Mouse (Mus musculus): ENCODE measurements at regions not wholly inside any gene's neighbourhood (a gene's known extent, or its start where the extent isn't known, plus 50 kb on each side); places are given as distances from the start of the nearest gene placed in this dataset.

DNA sequence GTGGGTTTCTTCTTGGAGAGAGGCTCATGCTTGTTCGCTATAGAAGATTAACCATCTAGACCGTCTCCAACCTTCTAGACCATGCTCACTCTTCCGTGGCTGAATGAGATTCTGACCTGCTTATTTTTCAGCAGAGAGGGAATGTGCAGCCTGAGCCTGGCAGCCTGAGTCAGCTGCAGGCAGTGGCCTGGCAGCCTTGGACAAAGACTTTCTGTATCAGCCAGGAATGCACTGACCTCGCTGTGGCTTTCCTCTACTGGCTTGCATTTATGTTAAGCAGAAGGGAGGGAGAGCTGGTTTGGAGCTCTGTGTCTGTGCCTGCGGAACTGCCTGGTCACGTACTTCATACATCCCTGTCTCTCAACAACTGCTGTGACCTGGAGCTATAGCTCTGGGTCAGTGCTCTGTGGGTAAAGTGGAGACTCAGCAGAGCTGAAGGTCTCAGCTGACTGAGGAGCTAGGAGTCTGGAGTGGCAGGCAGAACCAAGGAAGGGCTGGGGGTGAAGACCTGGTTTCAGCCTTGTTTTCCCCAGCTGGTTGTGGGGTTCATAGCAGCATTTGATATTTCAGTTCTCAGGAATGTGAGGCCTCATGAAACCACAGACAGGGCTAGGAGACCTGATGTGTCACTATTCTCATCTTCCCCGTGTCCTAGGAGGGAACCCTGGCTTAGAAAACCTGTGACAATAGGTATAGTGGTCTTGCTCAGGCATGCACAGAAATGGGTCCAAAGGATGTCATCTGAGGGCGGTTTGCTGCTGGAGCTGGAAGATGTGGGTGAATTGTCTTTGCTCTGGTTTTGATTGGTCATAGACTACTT lies 207.2 kb upstream of the Ncam1 start:
- no peaks in the 10 kb centered on the region for H3K4me1 ChIP-seq (ENCODE audit: control insufficient read depth, insufficient read depth, low read length)
- H3K4me3 ChIP-seq (ENCODE audit: low read depth, low read length): no peak overlapping the region
- 57% methylated on average over 8 of the region's 8 CpGs for WGBS
- H3K27ac ChIP-seq (ENCODE audit: low read depth, low read length): no peak overlapping the region
- H3K9ac ChIP-seq (ENCODE audit: low read length): no peak overlapping the region
- no peaks in the 10 kb centered on the region for H3K36me3 ChIP-seq (ENCODE audit: control insufficient read depth, insufficient read depth, low read length)
- no peaks in the 10 kb centered on the region for H3K9me3 ChIP-seq (replicated peaks; ENCODE audit: control insufficient read depth, low read length)
- DNase-seq (ENCODE audit: low spot score) (peak; percentile 29), ATAC-seq (no peak)
- no peaks in the 10 kb centered on the region for H3K27me3 ChIP-seq (replicated peaks; ENCODE audit: control insufficient read depth, insufficient read depth, low read length)
- no peak overlapping the region for H3K4me2 ChIP-seq (ENCODE audit: low read length)

DNA sequence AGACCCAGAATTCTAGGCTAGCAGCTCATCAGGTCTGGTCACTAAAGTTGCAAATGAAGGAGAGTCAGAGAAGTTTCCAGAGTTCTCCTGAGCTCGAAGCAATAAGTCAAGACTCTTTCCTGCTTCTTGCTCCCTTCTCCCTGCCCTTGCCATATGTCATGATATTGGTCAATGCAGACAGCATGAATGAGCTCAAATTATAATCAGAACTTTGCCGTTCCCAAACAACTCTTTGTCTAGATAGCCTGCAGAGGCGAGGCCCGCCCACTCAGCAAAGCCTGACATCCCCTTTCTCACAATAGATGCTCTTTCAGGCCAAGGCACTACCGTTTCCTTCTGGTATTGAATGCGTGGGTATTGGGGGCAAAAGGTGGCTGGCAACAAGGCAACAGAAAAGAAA lies 204.0 kb upstream of the Ncam1 start:
- no peak overlapping the region for H3K4me2 ChIP-seq (ENCODE audit: low read length)
- no peaks in the 10 kb centered on the region for H3K9me3 ChIP-seq (replicated peaks; ENCODE audit: control insufficient read depth, low read length)
- H3K27ac ChIP-seq (ENCODE audit: low read depth, low read length): no peak overlapping the region
- no peak for DNase-seq (ENCODE audit: low spot score)
- no peak overlapping the region for H3K4me3 ChIP-seq (ENCODE audit: low read depth, low read length)
- no peaks in the 10 kb centered on the region for H3K27me3 ChIP-seq (replicated peaks; ENCODE audit: control insufficient read depth, insufficient read depth, low read length)
- no peaks in the 10 kb centered on the region for H3K4me1 ChIP-seq (ENCODE audit: control insufficient read depth, insufficient read depth, low read length)
- H3K36me3 ChIP-seq (ENCODE audit: control insufficient read depth, insufficient read depth, low read length): no peaks in the 10 kb centered on the region
- WGBS: 70% methylated on average over 6 of the region's 6 CpGs
- ATAC-seq: no peak
- no peak overlapping the region for H3K9ac ChIP-seq (ENCODE audit: low read length)

- Histone ChIP-seq H3K27me3 (replicated peaks; ENCODE audit: control insufficient read depth, insufficient read depth, low read length) (no peaks in the 10 kb centered on the region), H3K4me1 (ENCODE audit: control insufficient read depth, insufficient read depth, low read length) (no peaks in the 10 kb centered on the region), H3K9me3 (replicated peaks; ENCODE audit: control insufficient read depth, low read length) (peaks cover 6% of the 10 kb centered on the region; the same call in 1 of the 2 replicates), H3K4me3 (ENCODE audit: low read depth, low read length) (no peak overlapping the region), H3K27ac (ENCODE audit: low read depth, low read length) (no peak overlapping the region), H3K4me2 (ENCODE audit: low read length) (no peak overlapping the region), H3K36me3 (ENCODE audit: control insufficient read depth, insufficient read depth, low read length) (no peaks in the 10 kb centered on the region), H3K9ac (ENCODE audit: low read length) (no peak overlapping the region)
- WGBS: 77% methylated on average over 13 of the region's 13 CpGs
- ATAC-seq: no peak
- DNase-seq (ENCODE audit: low spot score): peak; percentile 30
Observed at GRCm38 (mm10) chr9:50000497-50001404, 202.0 kb upstream of the Ncam1 start.

GRCm38 (mm10) chr9:49999970-50000369 lies 201.2 kb upstream of the Ncam1 start:
- 87% methylated on average over 1 of the region's 1 CpGs for WGBS
- no peaks in the 10 kb centered on the region for H3K4me1 ChIP-seq (ENCODE audit: control insufficient read depth, insufficient read depth, low read length)
- no peaks in the 10 kb centered on the region for H3K27me3 ChIP-seq (replicated peaks; ENCODE audit: control insufficient read depth, insufficient read depth, low read length)
- no peak overlapping the region for H3K4me2 ChIP-seq (ENCODE audit: low read length)
- no peaks in the 10 kb centered on the region for H3K36me3 ChIP-seq (ENCODE audit: control insufficient read depth, insufficient read depth, low read length)
- no peak overlapping the region for H3K9ac ChIP-seq (ENCODE audit: low read length)
- H3K9me3 ChIP-seq (replicated peaks; ENCODE audit: control insufficient read depth, low read length): peaks cover 14% of the 10 kb centered on the region; the same call in 1 of the 2 replicates
- H3K27ac ChIP-seq (ENCODE audit: low read depth, low read length): no peak overlapping the region
- ATAC-seq (no peak), DNase-seq (ENCODE audit: low spot score) (no peak)
- H3K4me3 ChIP-seq (ENCODE audit: low read depth, low read length): no peak overlapping the region

DNA sequence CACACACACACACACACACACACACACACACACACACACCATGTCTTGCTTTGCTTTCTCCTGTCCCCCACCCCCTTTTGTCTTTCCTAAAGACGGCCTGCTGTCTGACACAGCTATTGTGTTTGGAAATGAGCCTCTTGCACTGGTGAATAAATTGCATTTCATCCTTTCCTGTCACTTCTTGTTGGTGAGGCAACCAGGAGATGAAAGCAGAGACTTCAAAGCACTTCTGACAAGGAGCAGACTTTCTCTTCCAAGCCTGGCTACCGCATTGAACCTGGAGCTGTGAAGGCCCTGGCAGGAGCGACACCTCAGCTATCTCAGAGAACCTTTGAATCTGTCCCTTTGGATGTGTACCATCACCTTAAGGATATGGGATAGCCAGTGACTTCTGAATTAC lies 199.4 kb upstream of the Ncam1 start:
- Histone ChIP-seq H3K9me3 (replicated peaks; ENCODE audit: control insufficient read depth, low read length) (peaks cover 17% of the 10 kb centered on the region; the same call in 1 of the 2 replicates), H3K4me3 (ENCODE audit: low read depth, low read length) (no peak overlapping the region), H3K4me1 (ENCODE audit: control insufficient read depth, insufficient read depth, low read length) (no peaks in the 10 kb centered on the region), H3K27me3 (replicated peaks; ENCODE audit: control insufficient read depth, insufficient read depth, low read length) (no peaks in the 10 kb centered on the region), H3K27ac (ENCODE audit: low read depth, low read length) (no peak overlapping the region), H3K36me3 (ENCODE audit: control insufficient read depth, insufficient read depth, low read length) (no peaks in the 10 kb centered on the region), H3K9ac (ENCODE audit: low read length) (no peak overlapping the region), H3K4me2 (ENCODE audit: low read length) (no peak overlapping the region)
- no peak for ATAC-seq
- DNase-seq (ENCODE audit: low spot score): no peak
- WGBS: 58% methylated on average over 3 of the region's 3 CpGs

GRCm38 (mm10) chr9:49989464-49990271 lies 190.9 kb upstream of the Ncam1 start:
- no peaks in the 10 kb centered on the region for H3K9me3 ChIP-seq (replicated peaks; ENCODE audit: control insufficient read depth, low read length)
- no peaks in the 10 kb centered on the region for H3K27me3 ChIP-seq (replicated peaks; ENCODE audit: control insufficient read depth, insufficient read depth, low read length)
- peak overlapping the region; percentile 27; the same call in 1 of the 2 replicates for H3K4me2 ChIP-seq (ENCODE audit: low read length)
- WGBS: 26% methylated on average over 14 of the region's 14 CpGs
- no peak overlapping the region for H3K4me3 ChIP-seq (ENCODE audit: low read depth, low read length)
- H3K27ac ChIP-seq (ENCODE audit: low read depth, low read length): peak overlapping the region; percentile 82
- H3K36me3 ChIP-seq (ENCODE audit: control insufficient read depth, insufficient read depth, low read length): no peaks in the 10 kb centered on the region
- peak; percentile 96 for ATAC-seq
- peak; percentile 96 for DNase-seq (ENCODE audit: low spot score)
- no peak overlapping the region for H3K9ac ChIP-seq (ENCODE audit: low read length)
- H3K4me1 ChIP-seq (ENCODE audit: control insufficient read depth, insufficient read depth, low read length): peaks cover 9% of the 10 kb centered on the region

GRCm38 (mm10) chr9:49988064-49988463 lies 189.3 kb upstream of the Ncam1 start:
- Histone ChIP-seq H3K4me2 (ENCODE audit: low read length) (no peak overlapping the region), H3K9ac (ENCODE audit: low read length) (no peak overlapping the region), H3K9me3 (replicated peaks; ENCODE audit: control insufficient read depth, low read length) (no peaks in the 10 kb centered on the region), H3K4me1 (ENCODE audit: control insufficient read depth, insufficient read depth, low read length) (peaks cover 9% of the 10 kb centered on the region), H3K27ac (ENCODE audit: low read depth, low read length) (no peak overlapping the region), H3K27me3 (replicated peaks; ENCODE audit: control insufficient read depth, insufficient read depth, low read length) (no peaks in the 10 kb centered on the region), H3K4me3 (ENCODE audit: low read depth, low read length) (no peak overlapping the region), H3K36me3 (ENCODE audit: control insufficient read depth, insufficient read depth, low read length) (no peaks in the 10 kb centered on the region)
- ATAC-seq: no peak
- DNase-seq (ENCODE audit: low spot score): no peak
- WGBS: 54% methylated on average over 5 of the region's 5 CpGs

DNA sequence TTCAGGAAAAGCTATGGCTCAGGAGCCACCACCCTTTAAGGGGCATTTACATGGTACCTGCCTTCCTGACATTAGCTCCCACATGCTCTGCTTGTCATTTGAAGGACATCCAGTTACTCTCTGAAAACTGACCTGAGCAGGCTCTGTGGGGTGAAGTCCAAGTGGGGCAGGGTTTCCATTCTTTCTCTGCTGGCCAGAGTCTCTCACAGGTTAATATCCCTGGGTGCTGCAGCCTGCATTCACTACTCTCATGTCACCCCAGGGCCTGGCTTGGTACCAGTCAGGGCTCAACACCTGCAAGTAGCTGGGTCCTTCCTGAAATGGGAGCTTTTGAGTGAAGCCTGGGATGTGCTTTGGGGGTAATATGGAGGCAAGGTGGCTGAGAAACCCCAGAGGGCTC lies 188.8 kb upstream of the Ncam1 start:
- ATAC-seq (no peak), DNase-seq (ENCODE audit: low spot score) (no peak)
- no peak overlapping the region for H3K27ac ChIP-seq (ENCODE audit: low read depth, low read length)
- H3K4me2 ChIP-seq (ENCODE audit: low read length): no peak overlapping the region
- peaks cover 9% of the 10 kb centered on the region for H3K4me1 ChIP-seq (ENCODE audit: control insufficient read depth, insufficient read depth, low read length)
- H3K9me3 ChIP-seq (replicated peaks; ENCODE audit: control insufficient read depth, low read length): no peaks in the 10 kb centered on the region
- H3K4me3 ChIP-seq (ENCODE audit: low read depth, low read length): no peak overlapping the region
- H3K36me3 ChIP-seq (ENCODE audit: control insufficient read depth, insufficient read depth, low read length): no peaks in the 10 kb centered on the region
- H3K27me3 ChIP-seq (replicated peaks; ENCODE audit: control insufficient read depth, insufficient read depth, low read length): no peaks in the 10 kb centered on the region
- H3K9ac ChIP-seq (ENCODE audit: low read length): no peak overlapping the region
